Mouse (Mus musculus) ZHBTc4 (cell line): ENCODE data around the gene Nme3.
"Not testable (repeated sequence)": the region's sequence is repeated elsewhere in the genome, so short reads cannot be mapped to it uniquely, and the experiment has no call there.

Experiments
- DNase-seq: peaks from one replicate; pipeline ENCODE4 v3.0.0-alpha.2; 2011; ENCODE audit warnings: low read depth, low spot score

Gene Nme3

GRCm38 (mm10) chr17:24900014-24900413 lies 3.7 kb downstream of the Nme3 start:
- no peak for DNase-seq

GRCm38 (mm10) chr17:24902124-24902523 lies 5.8 kb downstream of the Nme3 start:
- DNase-seq: no peak

- DNase-seq: peak; percentile 72
Measured at GRCm38 (mm10) chr17:24902671-24903474, 6.6 kb downstream of the Nme3 start.

- DNase-seq: peak; percentile 59
Measured at GRCm38 (mm10) chr17:24903767-24904166, 7.5 kb downstream of the Nme3 start.

GRCm38 (mm10) chr17:24907591-24907990 lies 11.3 kb downstream of the Nme3 start:
- DNase-seq: no peak

GRCm38 (mm10) chr17:24913984-24914383 lies 17.7 kb downstream of the Nme3 start:
- DNase-seq: no peak

- no peak for DNase-seq
Measured at GRCm38 (mm10) chr17:24923246-24923645, 26.9 kb downstream of the Nme3 start.

- no peak for DNase-seq
Measured at GRCm38 (mm10) chr17:24929506-24929905, 33.2 kb downstream of the Nme3 start.

GRCm38 (mm10) chr17:24932431-24932830 lies 36.1 kb downstream of the Nme3 start:
- DNase-seq: no peak

GRCm38 (mm10) chr17:24933163-24933562 lies 36.9 kb downstream of the Nme3 start:
- DNase-seq: no peak

GRCm38 (mm10) chr17:24934926-24935325 lies 38.6 kb downstream of the Nme3 start:
- DNase-seq: no peak

- no peak for DNase-seq
Measured at GRCm38 (mm10) chr17:24935666-24936065, 39.4 kb downstream of the Nme3 start.

- peak; percentile 97 for DNase-seq
Measured at GRCm38 (mm10) chr17:24936259-24937237, 40.2 kb downstream of the Nme3 start, which contains the start of gene Mapk8ip3. Mapk8ip3 (minus strand) TSS chr17:24936977.

- no peak for DNase-seq
Measured at GRCm38 (mm10) chr17:24937266-24937665, 41.0 kb downstream of the Nme3 start.

- DNase-seq: peak; percentile 55
Measured at GRCm38 (mm10) chr17:24942453-24942852, 46.2 kb downstream of the Nme3 start.

- no peak for DNase-seq
Measured at GRCm38 (mm10) chr17:24943036-24943435, 46.7 kb downstream of the Nme3 start.

- not testable (repeated sequence) for DNase-seq
Measured at GRCm38 (mm10) chr17:24943589-24943988, 47.3 kb downstream of the Nme3 start.
